Comparison of ENCODE assay signal across 28 mouse cellular contexts in genomic region chr15:97404998-97405397, GRCm38 (mm10).
DNase-seq lines count a peak whose midpoint lies in the region; ATAC-seq and TF ChIP-seq lines count a peak whose summit lies in the region.
"Had no signal": no experiment of that assay in that cellular context is flagged by ENCODE, and none has a peak within 500 bp of the region (broad histone marks: within the 10 kb centered on the region; RNA-seq: fewer than 3 reads in every experiment).

No protein-coding gene starts in this region.

- no peak overlapping the region for H3K9ac ChIP-seq in intestine, embryonic 15.5 days
- H3K9ac ChIP-seq in intestine, postnatal 0 days (ENCODE audit: low read depth, low read length) = no peak overlapping the region
- H3K9ac ChIP-seq in liver, embryonic 13.5 days = no peak overlapping the region
- H3K9ac ChIP-seq: hindbrain, embryonic 15.5 days; limb, embryonic 12.5 days; midbrain, embryonic 13.5 days; neural tube, embryonic 13.5 days had no signal

- H3K27me3 ChIP-seq in intestine, embryonic 15.5 days (replicated peaks) = no peaks in the 10 kb centered on the region
- H3K27me3 ChIP-seq in intestine, postnatal 0 days (replicated peaks; ENCODE audit: control insufficient read depth, insufficient read depth, low read length) = no peaks in the 10 kb centered on the region
- H3K27me3 ChIP-seq in liver, embryonic 13.5 days = 0 out of 2 replicates have a peak, but pooled peaks cover 3% of the 10 kb centered on the region
- H3K27me3 ChIP-seq: CH12.LX; hindbrain, embryonic 15.5 days; limb, embryonic 12.5 days; midbrain, embryonic 13.5 days; neural tube, embryonic 13.5 days had no signal

- 70% methylated on average over 7 of the region's 7 CpGs for WGBS in intestine, embryonic 15.5 days
- 58% methylated on average over 7 of the region's 7 CpGs for WGBS in intestine, postnatal 0 days
- 31% methylated on average over 7 of the region's 7 CpGs for WGBS in liver, embryonic 13.5 days (ENCODE audit: insufficient replicate concordance)

- H3K4me3 ChIP-seq in intestine, embryonic 15.5 days (replicated peaks) = no peak overlapping the region
- H3K4me3 ChIP-seq in intestine, postnatal 0 days (ENCODE audit: low read depth, low read length) = no peak overlapping the region
- H3K4me3 ChIP-seq in liver, embryonic 13.5 days (replicated peaks) = no peak overlapping the region
- H3K4me3 ChIP-seq: forebrain, embryonic 10.5 days; gastrocnemius, adult 2 months; hindbrain, embryonic 10.5 days; hindbrain, embryonic 15.5 days; limb, embryonic 12.5 days; midbrain, embryonic 13.5 days; neural tube, embryonic 13.5 days had no signal

- no peak for TF ChIP-seq CTCF in intestine, postnatal 0 days (IDR thresholded peaks at IDR 0.05; ENCODE audit: low read depth)

- ATAC-seq in intestine, embryonic 15.5 days = 0 out of 2 replicates have a peak, but pooled peaks have one; percentile 23
- no peak for ATAC-seq in intestine, postnatal 0 days
- peak; percentile 76 for ATAC-seq in erythroid progenitor cell, adult 5-6 weeks (replicated peaks; ENCODE audit: low FRiP score, poor library complexity, severe bottlenecking)
- peak; percentile 95 for ATAC-seq in liver, embryonic 13.5 days (ENCODE audit: low read depth)
- ATAC-seq in megakaryocyte, adult 5-6 weeks (ENCODE audit: poor library complexity, severe bottlenecking) = peak; percentile 24; the same call in 1 of the 2 replicates
- ATAC-seq: forebrain, embryonic 16.5 days; inflammation-experienced regulatory T-cells, adult 6 months; lung, postnatal 0 days; midbrain, embryonic 13.5 days had no signal

- no peak overlapping the region for H3K27ac ChIP-seq in intestine, embryonic 15.5 days
- H3K27ac ChIP-seq in intestine, postnatal 0 days (ENCODE audit: low read depth, low read length) = no peak overlapping the region
- peak overlapping the region; percentile 50; the same call in 1 of the 2 replicates for H3K27ac ChIP-seq in liver, embryonic 13.5 days
- H3K27ac ChIP-seq: forebrain, embryonic 10.5 days; gastrocnemius, adult 2 months; hindbrain, embryonic 10.5 days; hindbrain, embryonic 15.5 days; limb, embryonic 12.5 days; macrophage; midbrain, embryonic 13.5 days; neural tube, embryonic 13.5 days had no signal

- DNase-seq in liver, embryonic 13.5 days = peak; percentile 8
- DNase-seq in gastrocnemius, postnatal 10 days = no peak
- DNase-seq in adrenal gland, postnatal 36 days = no peak
- no peak for DNase-seq in layer of hippocampus, adult 9-11 months
- DNase-seq: adrenal gland, postnatal 10 days; cerebellum, adult 18-20 months; cerebellum, postnatal 14 days; gastrocnemius, adult 2 months; heart, postnatal 14 days; kidney, adult 8-10 months; kidney, postnatal 10 days; lung, adult 18-20 months; thymus, postnatal 14 days had no signal

- H3K4me1 ChIP-seq in intestine, embryonic 15.5 days (replicated peaks) = 0 out of 2 replicates have a peak, but pooled peaks cover 3% of the 10 kb centered on the region
- no peaks in the 10 kb centered on the region for H3K4me1 ChIP-seq in intestine, postnatal 0 days (replicated peaks; ENCODE audit: control insufficient read depth, insufficient read depth, low read length)
- H3K4me1 ChIP-seq in liver, embryonic 13.5 days (replicated peaks) = peaks cover 20% of the 10 kb centered on the region
- H3K4me1 ChIP-seq: forebrain, embryonic 10.5 days; hindbrain, embryonic 10.5 days; hindbrain, embryonic 15.5 days; limb, embryonic 12.5 days; midbrain, embryonic 13.5 days; neural tube, embryonic 13.5 days had no signal

- H3K36me3 ChIP-seq in intestine, embryonic 15.5 days = no peaks in the 10 kb centered on the region
- no peaks in the 10 kb centered on the region for H3K36me3 ChIP-seq in intestine, postnatal 0 days (ENCODE audit: control insufficient read depth, insufficient read depth)
- H3K36me3 ChIP-seq in liver, embryonic 13.5 days = no peaks in the 10 kb centered on the region
- H3K36me3 ChIP-seq: forebrain, embryonic 10.5 days; hindbrain, embryonic 10.5 days; hindbrain, embryonic 15.5 days; limb, embryonic 12.5 days; midbrain, embryonic 13.5 days; neural tube, embryonic 13.5 days had no signal

- H3K9me3 ChIP-seq in intestine, embryonic 15.5 days = no peaks in the 10 kb centered on the region
- no peaks in the 10 kb centered on the region for H3K9me3 ChIP-seq in intestine, postnatal 0 days (ENCODE audit: control insufficient read depth)
- H3K9me3 ChIP-seq in liver, embryonic 13.5 days (replicated peaks) = no peaks in the 10 kb centered on the region
- H3K9me3 ChIP-seq: forebrain, embryonic 10.5 days; hindbrain, embryonic 10.5 days; hindbrain, embryonic 15.5 days; limb, embryonic 12.5 days; midbrain, embryonic 13.5 days; neural tube, embryonic 13.5 days had no signal

- H3K4me2 ChIP-seq in intestine, embryonic 15.5 days (replicated peaks) = no peak overlapping the region
- no peak overlapping the region for H3K4me2 ChIP-seq in intestine, postnatal 0 days (replicated peaks; ENCODE audit: low read depth)
- H3K4me2 ChIP-seq in liver, embryonic 13.5 days = peak overlapping the region; percentile 12; the same call in 1 of the 2 replicates
- H3K4me2 ChIP-seq: hindbrain, embryonic 15.5 days; limb, embryonic 12.5 days; midbrain, embryonic 13.5 days; neural tube, embryonic 13.5 days had no signal
